Mouse (Mus musculus) hindbrain, embryonic 16.5 days (tissue): ENCODE measurements around the gene Hist1h2an. TPM values are rescaled to one million over a fixed set of nuclear protein-coding genes. Genes with fewer than 3 reads are reported as not detected.
"Not testable (repeated sequence)": the region's sequence is repeated elsewhere in the genome, so short reads cannot be mapped to it uniquely, and the experiment has no call there.

ENCODE experiments used
- ATAC-seq: fragments of 200-750 bp; cut with Nextera tagmentation; 2 replicates; pipeline ENCODE4 v1.8.0; 2017; ENCODE audit warnings: moderate TSS enrichment, moderate library complexity
- H3K27ac ChIP-seq: fragments of 300-500 bp; sonication (generic); 2 replicates; pipeline ENCODE4 v1.5.1; 2014; ENCODE audit warnings: low read depth, mild to moderate bottlenecking, control low read depth, low read length, moderate library complexity
- H3K27me3 ChIP-seq: fragments of 300-500 bp; sonication (generic); replicated peaks from 2 replicates; pipeline ENCODE4 v1.6.1; 2014; ENCODE audit warnings: low read length; ENCODE audit not compliant: control insufficient read depth, insufficient read depth
- H3K36me3 ChIP-seq: fragments of 300-500 bp; sonication (generic); 2 replicates; pipeline ENCODE4 v1.6.1; 2014; ENCODE audit warnings: mild to moderate bottlenecking, low read length, moderate library complexity, mixed read lengths; ENCODE audit not compliant: control insufficient read depth, insufficient read depth
- H3K4me1 ChIP-seq: fragments of 300-500 bp; sonication (generic); 2 replicates; pipeline ENCODE4 v1.6.1; 2014; ENCODE audit warnings: low read depth, low read length; ENCODE audit not compliant: control insufficient read depth, insufficient read depth
- H3K4me2 ChIP-seq: fragments of 300-500 bp; sonication (generic); 2 replicates; pipeline ENCODE4 v1.6.1; 2014; ENCODE audit warnings: mild to moderate bottlenecking, low read length, control low read depth, moderate library complexity
- H3K4me3 ChIP-seq: fragments of 300-500 bp; sonication (generic); 2 replicates; pipeline ENCODE4 v1.5.1; 2014; ENCODE audit warnings: mild to moderate bottlenecking, low read length, control low read depth, moderate library complexity
- H3K9ac ChIP-seq: fragments of 300-500 bp; sonication (generic); 2 replicates; pipeline ENCODE4 v1.6.1; 2014; ENCODE audit warnings: low read depth, mild to moderate bottlenecking, control low read depth, low read length, moderate library complexity
- H3K9me3 ChIP-seq: fragments of 300-500 bp; sonication (generic); 2 replicates; pipeline ENCODE4 v1.6.1; 2014; ENCODE audit warnings: mild to moderate bottlenecking, low read length, moderate library complexity; ENCODE audit not compliant: control insufficient read depth
- WGBS: fragments of 180-500 bp; shearing (Covaris S2); extraction: QIAGEN DNeasy Blood & Tissue Kit; methylation state at CpG from one replicate; pipeline ENCODE4 v1.1.7; 2014; 5-methylcytosine and 5-hydroxymethylcytosine counted together
- polyA plus RNA-seq: library from polyadenylated mRNA; unstranded; fragments of >200 nt; fragmentation: Nextera tagmentation; extraction: Ambion mirVana; gene quantifications from 2 replicates; pipeline ENCODE4 v1.2.1, GENCODE M21; 2015

Gene Hist1h2an
- polyA plus RNA-seq, 1 experiment from 2014 or later = not detected

- H3K27me3 ChIP-seq = 0 out of 2 replicates have a peak, but pooled peaks cover 2% of the 10 kb centered on the region
- no peak overlapping the region for H3K4me3 ChIP-seq
- H3K4me1 ChIP-seq = peaks cover 30% of the 10 kb centered on the region
- no peaks in the 10 kb centered on the region for H3K9me3 ChIP-seq
- H3K36me3 ChIP-seq = no peaks in the 10 kb centered on the region
- 18% methylated on average over 6 of the region's 6 CpGs for WGBS
- ATAC-seq = no peak
- peak overlapping the region; percentile 56 for H3K4me2 ChIP-seq
- no peak overlapping the region for H3K27ac ChIP-seq
- H3K9ac ChIP-seq = no peak overlapping the region; the same call in 1 of the 2 replicates
Measured at GRCm38 (mm10) chr13:21784311-21784710, 2.7 kb downstream of the Hist1h2an start.

GRCm38 (mm10) chr13:21783734-21784161 lies 3.3 kb downstream of the Hist1h2an start:
- H3K4me3 ChIP-seq = peak overlapping the region; percentile 35
- H3K4me2 ChIP-seq = peak overlapping the region; percentile 56
- H3K27me3 ChIP-seq = 0 out of 2 replicates have a peak, but pooled peaks cover 2% of the 10 kb centered on the region
- no peak overlapping the region for H3K27ac ChIP-seq
- H3K9me3 ChIP-seq = no peaks in the 10 kb centered on the region
- H3K36me3 ChIP-seq = no peaks in the 10 kb centered on the region
- WGBS = 2% methylated on average over 9 of the region's 9 CpGs
- no peak overlapping the region; the same call in 1 of the 2 replicates for H3K9ac ChIP-seq
- ATAC-seq = no peak
- peaks cover 32% of the 10 kb centered on the region for H3K4me1 ChIP-seq

- Histone ChIP-seq H3K9ac (peak within 1 kb of the TSS; percentile 59), H3K27ac (peak within 1 kb of the TSS; percentile 68), H3K9me3 (no peaks in the 10 kb centered on the region), H3K4me3 (peak within 1 kb of the TSS; percentile 37), H3K27me3 (0 out of 2 replicates have a peak, but pooled peaks cover 2% of the 10 kb centered on the region), H3K4me1 (peaks cover 35% of the 10 kb centered on the region), H3K36me3 (no peaks in the 10 kb centered on the region), H3K4me2 (peak within 1 kb of the TSS; percentile 74)
- peak; percentile 82 for ATAC-seq
- WGBS = under 1% methylated on average over 13 of the region's 20 CpGs
Measured at GRCm38 (mm10) chr13:21783255-21783617, 3.8 kb downstream of the Hist1h2an start, which contains the start of gene Hist1h3i. TSS of gene Hist1h3i (minus strand) at chr13:21783370.

- under 1% methylated on average over 14 of the region's 35 CpGs for WGBS
- ATAC-seq, H3K9me3 ChIP-seq, H3K27me3 ChIP-seq, H3K36me3 ChIP-seq: not testable (repeated sequence)
- Histone ChIP-seq H3K4me1 (peaks cover 35% of the 10 kb centered on the region), H3K27ac (peak overlapping the region; percentile 68), H3K9ac (peak overlapping the region; percentile 59), H3K4me3 (peak overlapping the region; percentile 37), H3K4me2 (peak overlapping the region; percentile 74)
Measured at GRCm38 (mm10) chr13:21782361-21783254, 4.4 kb downstream of the Hist1h2an start.

- Histone ChIP-seq H3K27me3 (0 out of 2 replicates have a peak, but pooled peaks cover 2% of the 10 kb centered on the region), H3K27ac (no peak overlapping the region), H3K4me1 (peaks cover 35% of the 10 kb centered on the region), H3K36me3 (no peaks in the 10 kb centered on the region), H3K4me2 (no peak overlapping the region), H3K9ac (no peak overlapping the region), H3K9me3 (no peaks in the 10 kb centered on the region), H3K4me3 (no peak overlapping the region)
- 94% methylated on average over 1 of the region's 1 CpGs for WGBS
- no peak for ATAC-seq
Measured at GRCm38 (mm10) chr13:21781639-21782038, 5.4 kb downstream of the Hist1h2an start.

- H3K4me1 ChIP-seq = peaks cover 32% of the 10 kb centered on the region
- peak overlapping the region; percentile 90 for H3K4me2 ChIP-seq
- WGBS = 49% methylated on average over 6 of the region's 6 CpGs
- H3K9ac ChIP-seq = no peak overlapping the region
- H3K27ac ChIP-seq = no peak overlapping the region
- no peak for ATAC-seq
- no peak overlapping the region; the same call in 1 of the 2 replicates for H3K4me3 ChIP-seq
- H3K9me3 ChIP-seq = no peaks in the 10 kb centered on the region
- 0 out of 2 replicates have a peak, but pooled peaks cover 2% of the 10 kb centered on the region for H3K27me3 ChIP-seq
- H3K36me3 ChIP-seq = no peaks in the 10 kb centered on the region
Measured at GRCm38 (mm10) chr13:21781021-21781555, 5.9 kb downstream of the Hist1h2an start.

- Histone ChIP-seq H3K27ac (peak within 1 kb of the TSS; percentile 55), H3K4me3 (peak within 1 kb of the TSS; percentile 58), H3K27me3 (0 out of 2 replicates have a peak, but pooled peaks cover 2% of the 10 kb centered on the region), H3K4me1 (peaks cover 29% of the 10 kb centered on the region), H3K9ac (peak within 1 kb of the TSS; percentile 66), H3K4me2 (peak within 1 kb of the TSS; percentile 90), H3K36me3 (no peaks in the 10 kb centered on the region), H3K9me3 (no peaks in the 10 kb centered on the region)
- no peak for ATAC-seq
- WGBS = 1% methylated on average over 44 of the region's 44 CpGs
Measured at GRCm38 (mm10) chr13:21779767-21780731, 7.0 kb downstream of the Hist1h2an start, which contains the start of gene Hist1h1b. TSS of gene Hist1h1b (minus strand) at chr13:21780625.
